Mouse (Mus musculus) lung, postnatal 0 days (tissue): ENCODE results near the gene Mab21l1. TPM values are rescaled to one million over a fixed set of nuclear protein-coding genes. Genes with fewer than 3 reads are reported as not detected.

Source experiments
- ATAC-seq: fragments of 200-750 bp; cut with Nextera tagmentation; 2 replicates; pipeline ENCODE4 v1.8.0; 2017; ENCODE audit warnings: moderate library complexity
- DNase-seq: peaks from one replicate; pipeline ENCODE4 v3.0.0-alpha.2; 2016; ENCODE audit warnings: low spot score
- H3K27ac ChIP-seq: fragments of 300-500 bp; sonication (generic); 2 replicates; pipeline ENCODE4 v1.5.1; 2014; ENCODE audit warnings: antibody characterized with exemption, mild to moderate bottlenecking, low read length, mixed read lengths
- H3K27me3 ChIP-seq: fragments of 300-500 bp; sonication (generic); replicated peaks from 2 replicates; pipeline ENCODE4 v1.6.1; 2014; ENCODE audit warnings: low read length, mixed read lengths; ENCODE audit not compliant: insufficient read depth
- H3K36me3 ChIP-seq: fragments of 300-500 bp; sonication (generic); 2 replicates; pipeline ENCODE4 v1.6.1; 2014; ENCODE audit warnings: low read length, mixed read lengths; ENCODE audit not compliant: insufficient read depth
- H3K4me1 ChIP-seq: fragments of 300-500 bp; sonication (generic); 2 replicates; pipeline ENCODE4 v1.6.1; 2014; ENCODE audit warnings: antibody characterized with exemption, low read depth, low read length, mixed read lengths; ENCODE audit not compliant: insufficient read depth
- H3K4me2 ChIP-seq: fragments of 300-500 bp; sonication (generic); replicated peaks from 2 replicates; pipeline ENCODE4 v1.6.1; 2014; ENCODE audit warnings: low read depth, mild to moderate bottlenecking, low read length, moderate library complexity, mixed read lengths
- H3K4me3 ChIP-seq: fragments of 300-500 bp; sonication (generic); 2 replicates; pipeline ENCODE4 v1.5.1; 2014; ENCODE audit warnings: low read depth, low read length
- H3K9ac ChIP-seq: fragments of 300-500 bp; sonication (generic); replicated peaks from 2 replicates; pipeline ENCODE4 v1.6.1; 2014; ENCODE audit warnings: low read depth, mild to moderate bottlenecking
- H3K9me3 ChIP-seq: fragments of 300-500 bp; sonication (generic); 2 replicates; pipeline ENCODE4 v1.6.1; 2016; ENCODE audit warnings: low read length, mixed read lengths
- CTCF ChIP-seq: IDR thresholded peaks from 2 replicates; pipeline ENCODE4 v1.5.1; 2016; ENCODE audit warnings: antibody characterized with exemption, mild to moderate bottlenecking
- EP300 ChIP-seq: IDR thresholded peaks from 2 replicates; pipeline ENCODE4 v1.6.1; 2016; ENCODE audit warnings: antibody characterized with exemption, mild to moderate bottlenecking, control low read depth
- WGBS: fragments of 180-500 bp; shearing (Covaris S2); extraction: QIAGEN DNeasy Blood & Tissue Kit; methylation state at CpG from one replicate; pipeline ENCODE4 v1.1.7; 2014; 5-methylcytosine and 5-hydroxymethylcytosine counted together
- polyA plus RNA-seq: library from polyadenylated mRNA; unstranded; fragments of >200 nt; fragmentation: Nextera tagmentation; extraction: Ambion mirVana; gene quantifications from 2 replicates; pipeline ENCODE4 v1.2.1, GENCODE M21; 2015

Gene Mab21l1
- polyA plus RNA-seq, 1 experiment from 2014 or later, result not detected

- peak; percentile 27 for DNase-seq
- no peaks in the 10 kb centered on the region for H3K27me3 ChIP-seq
- ATAC-seq, result no peak
- H3K9ac ChIP-seq, result no peak overlapping the region
- 47% methylated on average over 6 of the region's 6 CpGs for WGBS
- no peaks in the 10 kb centered on the region for H3K36me3 ChIP-seq
- H3K4me2 ChIP-seq, result no peak overlapping the region
- H3K4me1 ChIP-seq, result peaks cover 3% of the 10 kb centered on the region
- no peaks in the 10 kb centered on the region for H3K9me3 ChIP-seq
- H3K4me3 ChIP-seq, result no peak overlapping the region
- TF ChIP-seq EP300, result no peak
- no peak for TF ChIP-seq CTCF
- H3K27ac ChIP-seq, result no peak overlapping the region
Observed at GRCm38 (mm10) chr3:55816638-55817375, 34.5 kb downstream of the Mab21l1 start.

DNA sequence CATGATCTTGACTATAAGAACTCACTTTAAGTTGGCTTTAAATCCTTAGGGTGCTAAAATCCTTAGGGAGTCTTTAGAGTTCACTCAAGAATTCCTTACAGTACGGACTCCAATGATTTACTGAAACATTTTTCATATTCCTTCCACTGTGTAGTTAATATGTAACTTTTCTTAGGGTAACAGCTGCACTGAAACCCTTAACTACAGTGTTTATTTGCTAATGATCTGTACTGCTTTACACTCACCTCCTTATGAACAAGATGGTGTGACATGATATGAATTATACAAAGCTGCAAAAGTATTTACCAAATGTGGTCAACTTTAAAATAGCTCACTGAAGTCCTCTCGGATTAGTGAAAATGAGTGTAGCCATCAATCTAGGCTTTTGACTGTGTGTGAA is 35.8 kb downstream of the Mab21l1 start:
- ATAC-seq, result no peak
- H3K27me3 ChIP-seq, result no peaks in the 10 kb centered on the region
- DNase-seq, result no peak
- H3K4me3 ChIP-seq, result no peak overlapping the region
- H3K4me1 ChIP-seq, result peaks cover 3% of the 10 kb centered on the region
- WGBS, result 44% methylated on average over 2 of the region's 2 CpGs
- H3K27ac ChIP-seq, result no peak overlapping the region
- TF ChIP-seq EP300 (no peak), CTCF (no peak)
- H3K9me3 ChIP-seq, result no peaks in the 10 kb centered on the region
- no peaks in the 10 kb centered on the region for H3K36me3 ChIP-seq
- H3K9ac ChIP-seq, result no peak overlapping the region
- H3K4me2 ChIP-seq, result no peak overlapping the region

DNA sequence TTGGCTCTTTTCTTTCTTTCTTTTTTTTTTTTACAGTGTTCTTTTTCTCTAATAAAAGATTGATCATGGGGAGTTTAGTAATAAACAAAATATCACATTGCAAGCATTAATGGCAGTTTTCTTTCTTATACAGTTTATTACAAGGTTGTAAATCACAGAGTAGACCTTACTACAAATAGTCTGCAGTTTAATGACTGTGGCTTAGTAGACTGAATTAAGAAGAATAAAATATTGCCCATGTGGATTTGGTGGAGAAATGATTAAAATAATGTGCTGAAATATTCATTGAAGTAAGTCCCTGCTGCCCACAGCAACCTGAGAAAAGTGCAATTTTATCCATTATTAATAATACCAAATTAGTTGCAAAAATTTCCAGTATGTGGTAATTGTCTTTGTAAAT is 37.3 kb downstream of the Mab21l1 start:
- TF ChIP-seq CTCF, result no peak
- TF ChIP-seq EP300, result no peak
- no peak overlapping the region for H3K9ac ChIP-seq
- H3K9me3 ChIP-seq, result no peaks in the 10 kb centered on the region
- H3K4me2 ChIP-seq, result no peak overlapping the region
- no peak overlapping the region for H3K27ac ChIP-seq
- H3K27me3 ChIP-seq, result no peaks in the 10 kb centered on the region
- no peaks in the 10 kb centered on the region for H3K36me3 ChIP-seq
- H3K4me1 ChIP-seq, result peaks cover 3% of the 10 kb centered on the region
- no peak for DNase-seq
- ATAC-seq, result no peak
- H3K4me3 ChIP-seq, result no peak overlapping the region

DNA sequence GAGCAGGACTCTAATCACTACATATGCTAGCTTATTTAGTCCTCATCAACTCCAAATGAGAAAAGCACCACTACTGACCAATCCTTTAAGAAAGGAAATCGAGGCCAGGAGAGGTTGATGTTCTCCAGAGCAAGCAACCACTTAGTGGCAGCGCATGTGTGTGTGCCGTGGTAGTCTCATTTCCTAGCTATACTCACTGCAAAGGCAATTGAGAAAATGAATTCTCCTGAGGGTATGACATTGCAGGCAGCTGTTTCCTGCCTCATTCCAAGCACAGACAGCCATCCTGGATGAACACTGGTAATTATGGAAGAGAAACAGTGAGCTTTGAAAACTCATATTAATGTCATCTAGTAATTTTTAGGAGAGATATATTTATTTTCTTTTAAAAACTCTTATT is 42.6 kb downstream of the Mab21l1 start:
- WGBS, result 57% methylated on average over 3 of the region's 3 CpGs
- DNase-seq (no peak), ATAC-seq (no peak)
- Histone ChIP-seq H3K9ac (no peak overlapping the region), H3K9me3 (no peaks in the 10 kb centered on the region), H3K36me3 (no peaks in the 10 kb centered on the region), H3K4me3 (no peak overlapping the region), H3K27ac (no peak overlapping the region), H3K4me1 (no peaks in the 10 kb centered on the region), H3K4me2 (no peak overlapping the region), H3K27me3 (no peaks in the 10 kb centered on the region)
- no peak for TF ChIP-seq EP300
- TF ChIP-seq CTCF, result no peak

GRCm38 (mm10) chr3:55828481-55829256 is 46.4 kb downstream of the Mab21l1 start:
- TF ChIP-seq EP300 (no peak), CTCF (no peak)
- Histone ChIP-seq H3K9me3 (no peaks in the 10 kb centered on the region), H3K36me3 (no peaks in the 10 kb centered on the region), H3K27me3 (no peaks in the 10 kb centered on the region), H3K4me1 (no peaks in the 10 kb centered on the region), H3K4me2 (no peak overlapping the region), H3K9ac (no peak overlapping the region), H3K27ac (no peak overlapping the region), H3K4me3 (no peak overlapping the region)
- DNase-seq, result peak; percentile 49
- 31% methylated on average over 10 of the region's 10 CpGs for WGBS
- ATAC-seq, result peak; percentile 35

DNA sequence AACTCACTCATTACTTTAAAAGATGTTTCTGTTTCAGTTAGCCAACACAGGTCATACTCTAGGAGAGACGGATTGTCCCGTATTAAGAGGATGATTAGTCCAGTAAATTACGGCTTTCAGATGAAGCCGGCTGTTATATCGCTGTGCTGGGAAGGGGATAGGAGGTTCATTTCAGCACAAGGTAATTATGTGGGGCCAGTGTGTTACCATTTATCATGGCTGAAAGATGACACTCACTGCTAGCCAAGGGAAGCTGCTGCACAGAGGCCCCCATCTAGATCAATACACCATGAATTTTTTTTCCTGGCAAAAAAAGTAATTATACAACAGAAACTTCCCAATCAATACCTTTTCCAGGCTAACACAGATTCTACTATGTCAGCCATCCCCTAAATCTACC is 47.9 kb downstream of the Mab21l1 start:
- ATAC-seq, result no peak
- Histone ChIP-seq H3K27me3 (no peaks in the 10 kb centered on the region), H3K4me3 (no peak overlapping the region), H3K36me3 (no peaks in the 10 kb centered on the region), H3K9ac (no peak overlapping the region), H3K27ac (no peak overlapping the region), H3K4me1 (no peaks in the 10 kb centered on the region), H3K4me2 (no peak overlapping the region), H3K9me3 (no peaks in the 10 kb centered on the region)
- TF ChIP-seq CTCF, result no peak
- no peak for TF ChIP-seq EP300
- DNase-seq, result no peak
- WGBS, result 82% methylated on average over 5 of the region's 5 CpGs
